Mouse (Mus musculus): ENCODE data around the gene Gm20388.
"Not testable (repeated sequence)": the region's sequence is repeated elsewhere in the genome, so short reads cannot be mapped to it uniquely, and the experiment has no call there.

Gene Gm20388

DNA sequence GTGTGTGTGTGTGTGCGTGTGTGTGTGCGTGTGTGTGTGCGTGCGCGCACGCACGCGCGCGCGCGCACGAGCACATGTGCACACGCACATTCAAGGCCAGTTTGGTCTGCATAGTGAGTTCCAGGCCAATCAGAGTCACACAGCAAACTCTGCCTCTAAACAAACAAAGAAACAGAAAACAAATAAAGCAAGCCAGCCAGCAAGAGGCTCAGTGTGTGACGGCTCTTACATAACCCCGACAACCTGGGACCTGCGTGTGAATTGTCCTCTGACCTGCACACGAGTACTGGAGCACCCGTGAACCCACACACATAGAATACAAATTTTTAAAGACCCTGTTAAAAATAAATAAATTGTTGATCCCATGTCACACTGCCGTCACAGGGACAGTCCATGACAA lies 1488.1 kb downstream of the Gm20388 start:
- DNase-seq, result no peak

DNA sequence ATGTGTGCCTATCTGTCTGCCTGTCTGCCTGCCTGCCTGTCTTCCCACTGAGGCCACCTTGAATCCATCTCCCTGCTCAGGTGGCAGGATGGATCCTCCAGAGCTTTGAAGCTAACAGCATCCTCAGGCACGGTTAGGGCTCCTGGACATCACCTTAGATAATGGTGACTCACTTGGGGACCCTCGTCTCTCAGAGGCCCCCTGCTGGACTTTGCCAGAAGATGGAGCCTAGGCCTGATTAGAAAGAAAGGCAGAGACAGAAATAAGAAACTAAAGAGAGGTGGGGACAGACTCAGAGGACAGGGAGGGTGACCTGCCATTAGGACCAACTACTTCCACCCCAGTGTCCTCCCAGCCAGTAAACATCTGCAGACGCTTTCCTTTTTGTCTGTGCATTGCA lies 1488.5 kb downstream of the Gm20388 start:
- DNase-seq, result no peak

GRCm38 (mm10) chr8:121400581-121400980 lies 1489.9 kb downstream of the Gm20388 start:
- no peak for DNase-seq

DNA sequence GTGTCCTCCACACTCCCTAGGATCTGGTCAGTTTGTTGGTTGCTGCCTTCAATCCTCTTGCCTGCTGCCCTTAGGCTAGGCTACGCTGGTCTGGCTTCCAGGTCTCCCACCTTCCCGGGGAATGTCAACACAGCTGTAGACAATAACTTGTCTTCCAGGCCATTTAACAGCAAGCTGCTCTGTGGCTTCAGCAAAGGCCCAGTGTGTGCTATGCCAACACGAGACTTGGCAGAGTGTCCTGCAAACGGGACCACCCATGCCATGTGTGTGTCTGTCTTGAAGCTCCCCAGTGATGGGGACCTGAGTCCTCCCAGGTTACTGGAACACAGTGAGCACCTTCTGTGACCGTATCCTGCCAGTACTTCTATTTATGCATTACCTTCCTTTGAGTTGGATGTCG lies 1493.2 kb downstream of the Gm20388 start:
- no peak for DNase-seq

DNA sequence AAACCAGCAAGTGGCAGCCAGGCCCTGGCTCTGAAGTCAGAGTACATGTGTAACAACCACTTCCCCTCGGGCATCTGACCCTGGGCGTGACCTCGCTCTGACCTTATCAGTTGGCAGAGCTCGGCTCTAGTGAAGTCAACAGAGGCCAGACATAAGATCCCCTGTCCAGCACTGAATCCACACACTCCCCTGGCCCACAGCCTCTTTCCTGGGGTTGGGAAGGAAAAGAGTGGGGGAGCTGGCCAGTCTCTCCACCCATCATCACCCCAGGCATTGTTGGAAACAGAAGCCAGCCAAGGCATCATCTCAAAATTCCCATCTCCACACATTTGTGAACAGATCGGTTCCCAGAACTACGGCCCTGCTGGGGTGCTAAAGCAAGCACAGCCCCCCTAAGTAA lies 1507.4 kb downstream of the Gm20388 start:
- no peak for DNase-seq

- DNase-seq, result no peak
Measured at GRCm38 (mm10) chr8:121419551-121419950, 1508.9 kb downstream of the Gm20388 start.

DNA sequence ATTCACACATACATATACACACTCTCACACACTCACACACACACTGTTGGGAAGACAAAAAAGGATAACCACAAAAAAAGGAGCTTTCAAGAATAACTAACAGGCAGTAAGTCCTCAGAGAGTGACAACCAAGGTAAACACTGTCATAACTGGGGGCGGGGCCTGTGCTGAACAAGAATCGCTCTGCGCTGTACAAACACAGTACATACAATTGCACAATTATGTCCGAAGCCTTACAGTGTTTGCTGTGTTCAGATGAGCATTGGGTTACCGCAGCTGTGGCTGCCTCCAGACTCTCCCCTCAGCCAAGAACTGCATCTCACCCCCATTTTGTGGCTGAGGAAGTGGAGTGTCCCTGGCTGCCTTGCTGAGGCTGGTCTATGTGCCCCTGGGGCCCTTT lies 1510.4 kb downstream of the Gm20388 start:
- DNase-seq, result peak; percentile 33 to 56

DNA sequence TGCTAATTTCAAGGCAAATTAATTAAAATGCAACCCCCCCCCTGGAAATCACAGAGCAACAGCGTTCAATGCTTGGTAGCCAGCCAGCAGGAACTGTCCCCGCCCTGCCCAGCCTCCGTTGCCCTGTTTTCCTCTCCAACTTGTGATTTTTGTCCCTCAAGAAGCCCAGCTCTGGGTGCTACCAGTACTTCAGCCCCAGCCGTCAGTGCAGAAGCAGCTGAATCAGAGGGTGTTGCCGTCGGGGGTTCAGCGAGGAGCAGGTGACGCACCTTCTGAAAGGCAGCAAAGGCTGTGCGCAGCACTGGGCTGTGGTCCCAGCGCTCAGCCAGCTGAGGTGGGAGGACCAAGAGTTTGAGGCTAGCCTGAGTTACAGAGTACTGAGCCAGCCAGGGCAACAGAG lies 1513.4 kb downstream of the Gm20388 start:
- no peak for DNase-seq

DNA sequence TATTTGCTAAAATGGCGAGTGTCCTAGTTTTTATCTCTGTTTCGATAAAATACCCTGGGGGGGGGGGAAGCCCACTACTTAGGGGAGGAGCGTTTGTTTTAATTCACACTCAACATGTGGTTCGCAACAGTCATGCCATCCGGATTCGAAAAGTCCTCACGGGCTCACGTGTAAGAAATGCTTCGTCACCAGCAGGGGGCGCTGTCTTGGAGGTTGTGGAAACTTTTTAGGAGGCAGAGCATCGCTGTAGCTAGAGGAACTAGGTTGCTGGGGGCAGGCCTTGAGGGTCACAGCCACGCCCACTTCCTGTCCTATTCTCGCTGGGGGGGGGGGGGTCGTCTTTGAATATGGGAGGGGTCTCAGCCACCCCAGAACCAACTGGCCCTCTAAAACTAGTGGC lies 1514.0 kb downstream of the Gm20388 start:
- no peak for DNase-seq

- peak; percentile 52 to 79 for DNase-seq
Measured at GRCm38 (mm10) chr8:121431499-121431898, 1520.9 kb downstream of the Gm20388 start.

GRCm38 (mm10) chr8:121433466-121433865 lies 1522.8 kb downstream of the Gm20388 start:
- no peak for DNase-seq

DNA sequence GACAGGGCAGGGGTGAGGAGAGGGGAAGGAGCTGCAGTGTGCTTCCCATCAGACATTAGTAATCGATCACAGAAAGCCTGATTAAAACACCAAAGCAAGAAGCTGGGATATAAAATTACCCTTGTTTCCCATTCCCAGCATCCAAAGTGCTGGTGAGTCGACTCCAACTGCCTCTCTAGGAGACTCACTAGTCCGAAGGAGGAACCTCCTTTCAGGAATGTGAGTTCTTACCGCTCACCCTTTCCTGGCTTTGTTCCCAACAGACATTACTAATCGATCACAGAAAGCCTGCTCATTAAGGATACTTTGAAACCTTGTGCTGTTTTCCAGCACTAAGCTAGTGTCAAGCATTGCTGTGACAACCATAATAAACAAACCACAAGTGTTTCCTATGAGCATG lies 1526.0 kb downstream of the Gm20388 start:
- no peak for DNase-seq

DNA sequence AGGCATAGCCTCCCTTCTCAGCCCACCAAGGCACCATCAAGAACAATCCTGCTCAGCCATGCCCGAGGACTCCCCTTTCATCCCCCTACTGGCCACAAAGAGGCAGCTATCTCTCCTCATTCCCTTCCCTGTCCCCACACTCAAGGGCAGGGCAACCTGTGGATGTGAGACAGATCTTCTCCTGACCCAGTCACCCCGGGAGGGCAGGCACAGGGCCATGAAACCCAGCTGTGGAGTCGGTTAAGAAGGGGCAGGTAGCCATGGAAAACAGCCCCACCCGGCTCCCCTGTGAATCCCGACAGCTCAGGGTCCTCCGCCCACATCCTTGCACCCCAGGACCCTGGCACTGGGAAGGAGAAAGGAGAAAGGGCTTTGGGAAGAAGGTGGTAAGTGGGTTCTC lies 1526.9 kb downstream of the Gm20388 start:
- DNase-seq, result no peak

- no peak for DNase-seq
Measured at GRCm38 (mm10) chr8:121438111-121438510, 1527.5 kb downstream of the Gm20388 start.

- no peak for DNase-seq
Measured at GRCm38 (mm10) chr8:121439351-121439750, 1528.7 kb downstream of the Gm20388 start.

DNA sequence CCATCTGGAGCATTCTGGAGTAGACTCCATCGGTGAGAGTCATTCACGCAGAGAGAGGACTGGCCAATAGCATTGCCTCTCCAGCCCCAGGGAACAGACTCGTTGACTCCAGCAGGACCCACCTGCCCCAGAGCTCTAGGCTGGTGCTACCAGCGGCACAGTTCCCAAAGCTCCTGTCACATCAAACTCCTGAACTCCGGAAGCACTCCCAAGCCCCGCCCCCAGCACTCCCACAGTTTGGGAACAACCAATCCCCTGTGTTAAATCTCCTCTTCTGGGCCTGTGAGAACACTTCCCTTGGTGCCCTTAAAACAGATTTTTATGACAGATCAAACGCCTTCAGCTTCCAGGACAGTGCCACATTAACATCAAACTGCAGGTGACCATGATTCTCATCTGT lies 1532.7 kb downstream of the Gm20388 start:
- DNase-seq, result no peak

GRCm38 (mm10) chr8:121444521-121444920 lies 1533.9 kb downstream of the Gm20388 start:
- DNase-seq, result not testable (repeated sequence)

DNA sequence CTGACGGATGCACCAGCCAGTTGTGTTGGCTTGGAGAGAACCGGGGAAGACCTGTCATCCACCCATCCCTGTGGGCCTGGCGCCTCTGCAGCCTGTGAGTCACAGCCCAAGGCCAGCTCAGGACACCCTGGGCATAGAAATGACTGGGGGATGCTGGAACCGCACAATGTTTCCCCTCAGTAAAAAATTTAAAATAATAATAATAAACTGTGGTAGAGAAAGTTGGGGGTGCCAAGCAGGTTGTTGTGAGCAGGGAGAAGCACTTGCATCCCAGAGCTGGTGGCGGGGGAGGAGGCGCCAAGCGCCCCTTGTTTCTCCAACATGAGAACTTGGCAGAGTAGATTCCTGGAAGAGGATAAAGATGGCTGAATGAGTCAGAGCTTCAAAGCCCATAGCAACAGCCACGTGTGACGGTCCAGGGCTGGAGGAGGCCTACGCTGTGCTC lies 1534.4 kb downstream of the Gm20388 start:
- no peak for DNase-seq

DNA sequence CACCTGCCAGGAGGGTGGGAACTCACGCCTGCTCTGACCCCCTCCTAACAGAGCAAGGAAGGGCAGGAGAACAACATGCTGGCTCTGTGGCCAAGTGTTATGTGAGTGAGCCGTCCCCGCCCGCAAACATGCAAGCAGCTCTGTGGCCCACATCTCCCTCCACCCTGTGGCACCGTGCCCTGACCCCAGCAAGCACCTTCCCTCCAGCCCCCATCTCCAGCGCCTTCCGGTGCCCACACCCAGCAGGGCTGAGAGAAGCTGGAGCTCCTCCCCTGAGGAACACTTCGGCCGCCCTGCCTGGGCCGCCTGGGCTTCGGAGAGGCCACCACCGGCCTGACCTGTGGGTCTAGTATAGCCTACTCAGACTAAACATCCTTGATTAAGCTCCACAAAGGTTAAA lies 1535.5 kb downstream of the Gm20388 start:
- DNase-seq, result peak; percentile 47 to 60

DNA sequence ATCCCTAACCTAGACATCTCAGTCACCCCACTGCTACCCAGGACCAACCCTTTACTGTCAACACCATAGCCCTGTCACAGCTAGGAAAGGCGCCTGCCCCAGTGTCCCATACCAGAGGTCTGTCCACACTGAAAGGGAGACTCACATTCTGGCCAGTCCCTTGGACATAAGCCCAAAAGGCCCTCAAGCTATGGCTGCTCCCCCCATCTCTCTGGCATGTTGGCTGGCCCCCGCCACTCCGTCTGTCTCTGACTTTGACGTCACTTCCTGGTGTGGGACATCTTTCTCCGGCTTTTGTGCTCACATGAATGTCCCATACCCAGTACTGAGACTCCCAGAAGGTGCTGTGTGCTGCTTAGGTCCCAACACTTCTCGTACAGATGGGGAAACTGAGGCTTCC lies 1536.2 kb downstream of the Gm20388 start:
- peak; percentile 26 to 55 for DNase-seq

DNA sequence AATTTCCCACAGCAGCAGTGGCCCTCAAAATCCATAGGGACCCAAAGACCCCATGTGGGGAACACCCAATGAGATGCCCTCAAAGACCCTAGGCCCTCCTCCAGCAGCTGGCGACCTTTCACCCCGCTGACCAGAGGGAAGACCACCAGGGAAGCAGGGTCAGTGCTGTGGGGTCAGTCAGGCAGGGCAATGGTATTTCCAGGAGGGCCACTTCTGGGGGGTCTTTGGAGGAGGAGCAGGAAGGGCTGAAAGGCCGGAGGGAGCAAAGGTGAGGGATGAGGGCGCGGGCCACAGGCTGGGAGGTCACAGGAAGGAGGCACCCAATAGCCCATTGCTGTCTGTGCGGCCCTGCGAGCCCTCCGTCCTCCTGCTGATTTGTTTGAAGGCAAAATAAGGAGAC lies 1539.6 kb downstream of the Gm20388 start:
- DNase-seq, result no peak

- DNase-seq, result peak; percentile 80 to 87
Measured at GRCm38 (mm10) chr8:121451404-121452076, 1540.9 kb downstream of the Gm20388 start.

- no peak for DNase-seq
Measured at GRCm38 (mm10) chr8:121454737-121455136, 1544.1 kb downstream of the Gm20388 start.

GRCm38 (mm10) chr8:121461192-121461591 lies 1550.6 kb downstream of the Gm20388 start:
- DNase-seq, result no peak

DNA sequence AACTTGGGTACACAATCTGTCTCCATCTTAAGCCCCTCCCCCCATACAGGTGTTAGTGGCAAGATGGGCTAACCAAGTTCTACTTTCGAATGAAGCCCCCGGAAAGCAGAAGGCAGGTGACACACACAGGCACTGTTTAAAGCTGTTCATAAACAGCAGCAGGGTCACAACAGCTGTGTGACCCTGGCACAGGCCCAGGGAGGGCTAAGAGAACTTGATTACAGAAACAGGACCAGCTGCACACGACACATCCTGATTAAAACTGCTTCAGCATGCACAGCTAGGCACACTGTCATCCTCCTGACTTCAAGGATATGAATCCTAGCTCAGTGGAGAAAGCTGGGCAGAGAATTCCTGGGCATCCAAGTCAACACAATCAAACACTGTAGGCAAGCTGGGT lies 1551.5 kb downstream of the Gm20388 start:
- no peak for DNase-seq
